Mouse (Mus musculus): ENCODE data around the gene Sox9. TPM values are rescaled to one million over a fixed set of nuclear protein-coding genes. Genes with fewer than 3 reads are reported as not detected.
A peak's percentile ranks its signal among the peaks of the same experiment; 100 is the strongest.

Sox9 gene
- 5.5 and 6.6 TPM in 2 replicates for polyA plus RNA-seq (2012; rRNA removed)

DNA sequence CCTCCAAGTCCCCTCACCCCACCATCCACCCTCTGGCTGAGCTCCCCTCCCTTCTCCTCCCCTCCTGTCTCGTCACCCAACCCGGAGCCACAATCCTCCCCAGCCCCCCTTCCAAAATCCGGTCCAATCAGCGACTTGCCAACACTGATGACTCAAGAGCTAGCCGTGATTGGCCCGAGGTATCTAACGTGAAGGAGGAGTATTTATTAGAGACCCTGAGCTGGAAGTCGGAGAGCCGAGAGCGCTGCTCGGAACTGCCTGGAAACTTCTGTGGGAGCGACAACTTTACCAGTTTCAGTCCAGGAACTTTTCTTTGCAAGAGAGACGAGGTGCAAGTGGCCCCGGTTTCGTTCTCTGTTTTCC is at the start of gene Sox9:
Gene Sox9, plus strand, starts transcription at position 231 of the 363 bp plus-strand sequence.
- peaks cover 9% of the 10 kb centered on the region for H3K4me1 ChIP-seq (ENCODE audit: control insufficient read depth, insufficient read depth, low read length)
- H3K27ac ChIP-seq (ENCODE audit: control insufficient read depth, insufficient read depth, low read depth, low read length): peak within 1 kb of the TSS; percentile 68
- TF ChIP-seq POLR2A (IDR thresholded peaks at IDR 0.05; ENCODE audit: control insufficient read depth, low read depth, low read length) (peak; percentile 71), CTCF (IDR thresholded peaks at IDR 0.05; ENCODE audit: control insufficient read depth, insufficient read depth, insufficient replicate concordance, low read depth, low read length) (no peak)
- no peaks in the 10 kb centered on the region for H3K36me3 ChIP-seq (ENCODE audit: control insufficient read depth, insufficient read depth, low read length)
- peak within 1 kb of the TSS; percentile 50 for H3K4me3 ChIP-seq (ENCODE audit: control insufficient read depth, low read depth, low read length)
- peaks cover 5% of the 10 kb centered on the region; the same call in 1 of the 2 replicates for H3K27me3 ChIP-seq (ENCODE audit: control insufficient read depth, insufficient read depth, low read length)

DNA sequence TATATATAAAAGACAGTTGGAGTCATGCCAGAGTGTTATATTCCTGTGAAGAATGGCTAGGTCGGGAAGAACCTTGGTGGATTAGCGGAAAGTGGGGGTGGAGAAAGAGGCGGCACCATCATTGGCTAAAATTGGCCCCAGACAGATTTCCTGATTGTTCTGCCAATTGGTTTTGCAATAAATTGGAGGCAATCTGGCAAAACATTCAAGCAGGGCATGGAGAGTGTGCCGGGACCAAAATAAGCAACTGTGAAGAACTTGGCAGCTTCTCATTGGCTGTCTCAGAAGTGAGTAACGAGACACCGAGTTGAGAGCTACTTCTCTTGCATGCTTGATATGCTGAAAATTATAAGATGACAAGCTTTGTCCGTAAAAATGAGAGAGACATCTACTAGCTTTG is 49.6 kb upstream of the Sox9 start:
- Histone ChIP-seq H3K27ac (ENCODE audit: control insufficient read depth, insufficient read depth, low read depth, low read length) (no peak overlapping the region), H3K36me3 (ENCODE audit: control insufficient read depth, insufficient read depth, low read length) (no peaks in the 10 kb centered on the region), H3K27me3 (ENCODE audit: control insufficient read depth, insufficient read depth, low read length) (no peaks in the 10 kb centered on the region), H3K4me1 (ENCODE audit: control insufficient read depth, insufficient read depth, low read length) (no peaks in the 10 kb centered on the region), H3K4me3 (ENCODE audit: control insufficient read depth, low read depth, low read length) (no peak overlapping the region)
- TF ChIP-seq CTCF (IDR thresholded peaks at IDR 0.05; ENCODE audit: control insufficient read depth, insufficient read depth, insufficient replicate concordance, low read depth, low read length) (no peak), POLR2A (IDR thresholded peaks at IDR 0.05; ENCODE audit: control insufficient read depth, low read depth, low read length) (no peak)

DNA sequence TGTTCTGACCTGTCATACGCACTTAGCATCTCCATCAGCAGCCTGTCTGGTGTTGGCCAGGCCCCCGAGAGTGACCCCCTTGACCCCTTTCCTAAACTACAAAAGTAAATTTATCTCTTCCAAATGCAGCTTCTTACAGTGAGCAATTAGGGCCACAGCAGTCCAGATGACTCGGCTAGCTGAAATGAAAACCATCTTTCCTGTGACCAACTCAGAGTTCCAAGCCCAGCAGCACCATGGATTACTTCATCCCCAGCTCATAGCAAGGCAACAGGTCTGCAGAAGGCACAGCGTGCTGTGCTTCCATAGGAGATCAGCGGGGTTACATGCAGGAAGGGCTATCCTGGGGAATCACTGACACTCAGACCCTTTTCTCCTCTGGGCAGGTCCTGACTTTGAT is 45.0 kb upstream of the Sox9 start:
- Histone ChIP-seq H3K4me1 (ENCODE audit: control insufficient read depth, insufficient read depth, low read length) (no peaks in the 10 kb centered on the region), H3K27ac (ENCODE audit: control insufficient read depth, insufficient read depth, low read depth, low read length) (no peak overlapping the region), H3K36me3 (ENCODE audit: control insufficient read depth, insufficient read depth, low read length) (no peaks in the 10 kb centered on the region), H3K4me3 (ENCODE audit: control insufficient read depth, low read depth, low read length) (no peak overlapping the region), H3K27me3 (ENCODE audit: control insufficient read depth, insufficient read depth, low read length) (no peaks in the 10 kb centered on the region)
- TF ChIP-seq POLR2A (IDR thresholded peaks at IDR 0.05; ENCODE audit: control insufficient read depth, low read depth, low read length) (no peak), CTCF (IDR thresholded peaks at IDR 0.05; ENCODE audit: control insufficient read depth, insufficient read depth, insufficient replicate concordance, low read depth, low read length) (no peak)

DNA sequence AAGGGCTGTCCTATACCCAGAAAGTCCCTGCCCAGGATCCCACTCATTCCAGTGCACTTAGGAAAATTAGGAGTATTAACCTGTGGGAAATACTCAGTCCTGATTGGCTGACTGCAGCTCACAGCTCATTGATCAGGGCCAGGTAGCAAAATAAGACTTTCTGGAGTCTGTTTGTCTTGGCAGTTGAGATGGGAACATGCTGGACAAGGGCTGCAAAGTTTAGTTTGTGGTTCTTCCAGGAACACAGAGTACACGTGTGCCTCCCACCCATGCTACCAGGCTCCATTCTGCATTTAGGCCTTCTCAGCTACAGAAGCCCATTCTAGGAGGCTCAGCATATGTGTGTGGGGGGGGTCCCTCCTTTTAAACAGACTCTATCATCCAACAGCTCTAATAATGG is 42.3 kb upstream of the Sox9 start:
- no peaks in the 10 kb centered on the region for H3K36me3 ChIP-seq (ENCODE audit: control insufficient read depth, insufficient read depth, low read length)
- H3K4me1 ChIP-seq (ENCODE audit: control insufficient read depth, insufficient read depth, low read length): no peaks in the 10 kb centered on the region
- H3K27me3 ChIP-seq (ENCODE audit: control insufficient read depth, insufficient read depth, low read length): no peaks in the 10 kb centered on the region
- no peak overlapping the region for H3K4me3 ChIP-seq (ENCODE audit: control insufficient read depth, low read depth, low read length)
- no peak overlapping the region for H3K27ac ChIP-seq (ENCODE audit: control insufficient read depth, insufficient read depth, low read depth, low read length)
- TF ChIP-seq POLR2A (IDR thresholded peaks at IDR 0.05; ENCODE audit: control insufficient read depth, low read depth, low read length) (no peak), CTCF (IDR thresholded peaks at IDR 0.05; ENCODE audit: control insufficient read depth, insufficient read depth, insufficient replicate concordance, low read depth, low read length) (no peak)

DNA sequence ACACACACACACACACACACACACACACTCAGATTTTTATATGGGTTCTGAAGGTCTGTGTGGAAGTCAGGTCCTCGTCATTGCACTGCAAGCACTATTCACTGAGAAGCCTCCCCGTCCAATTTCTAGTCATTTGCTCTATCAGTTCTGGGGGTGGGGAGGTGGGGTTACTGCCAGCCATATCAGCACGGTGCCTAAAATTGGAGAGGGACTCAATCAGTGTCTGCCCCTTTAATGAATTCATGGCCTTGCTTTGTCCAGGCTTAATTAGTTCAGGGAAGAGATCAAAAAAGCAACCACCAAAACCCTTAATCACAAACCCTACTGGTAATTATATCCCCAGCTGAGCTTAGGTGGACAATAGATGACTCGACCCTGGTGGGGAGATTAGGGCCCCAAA is 25.5 kb upstream of the Sox9 start:
- Histone ChIP-seq H3K27me3 (ENCODE audit: control insufficient read depth, insufficient read depth, low read length) (no peaks in the 10 kb centered on the region), H3K4me1 (ENCODE audit: control insufficient read depth, insufficient read depth, low read length) (no peaks in the 10 kb centered on the region), H3K36me3 (ENCODE audit: control insufficient read depth, insufficient read depth, low read length) (no peaks in the 10 kb centered on the region), H3K27ac (ENCODE audit: control insufficient read depth, insufficient read depth, low read depth, low read length) (no peak overlapping the region), H3K4me3 (ENCODE audit: control insufficient read depth, low read depth, low read length) (no peak overlapping the region)
- TF ChIP-seq POLR2A (IDR thresholded peaks at IDR 0.05; ENCODE audit: control insufficient read depth, low read depth, low read length) (no peak), CTCF (IDR thresholded peaks at IDR 0.05; ENCODE audit: control insufficient read depth, insufficient read depth, insufficient replicate concordance, low read depth, low read length) (no peak)

DNA sequence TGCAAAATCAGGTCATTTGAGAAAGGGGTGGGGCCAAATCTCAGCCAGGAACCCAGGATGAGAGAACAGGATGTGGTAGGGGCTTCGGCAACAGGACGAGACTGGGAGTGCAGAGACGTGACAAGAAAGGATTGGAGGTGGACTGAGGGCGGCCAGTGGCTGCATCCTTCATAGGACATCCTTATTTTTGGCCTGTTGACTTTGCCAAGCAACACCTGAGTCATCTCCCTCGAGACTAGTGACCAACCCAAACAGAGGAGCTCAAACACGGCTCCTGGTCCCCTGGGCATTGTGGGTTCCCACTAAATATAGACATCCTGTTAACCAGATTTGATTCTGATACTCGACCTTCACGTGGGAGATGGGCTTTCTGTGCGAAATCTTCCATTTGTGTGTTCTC is 24.0 kb upstream of the Sox9 start:
- no peak overlapping the region for H3K27ac ChIP-seq (ENCODE audit: control insufficient read depth, insufficient read depth, low read depth, low read length)
- no peak overlapping the region for H3K4me3 ChIP-seq (ENCODE audit: control insufficient read depth, low read depth, low read length)
- no peaks in the 10 kb centered on the region for H3K36me3 ChIP-seq (ENCODE audit: control insufficient read depth, insufficient read depth, low read length)
- no peak for TF ChIP-seq POLR2A (IDR thresholded peaks at IDR 0.05; ENCODE audit: control insufficient read depth, low read depth, low read length)
- no peak for TF ChIP-seq CTCF (IDR thresholded peaks at IDR 0.05; ENCODE audit: control insufficient read depth, insufficient read depth, insufficient replicate concordance, low read depth, low read length)
- no peaks in the 10 kb centered on the region for H3K27me3 ChIP-seq (ENCODE audit: control insufficient read depth, insufficient read depth, low read length)
- no peaks in the 10 kb centered on the region for H3K4me1 ChIP-seq (ENCODE audit: control insufficient read depth, insufficient read depth, low read length)

DNA sequence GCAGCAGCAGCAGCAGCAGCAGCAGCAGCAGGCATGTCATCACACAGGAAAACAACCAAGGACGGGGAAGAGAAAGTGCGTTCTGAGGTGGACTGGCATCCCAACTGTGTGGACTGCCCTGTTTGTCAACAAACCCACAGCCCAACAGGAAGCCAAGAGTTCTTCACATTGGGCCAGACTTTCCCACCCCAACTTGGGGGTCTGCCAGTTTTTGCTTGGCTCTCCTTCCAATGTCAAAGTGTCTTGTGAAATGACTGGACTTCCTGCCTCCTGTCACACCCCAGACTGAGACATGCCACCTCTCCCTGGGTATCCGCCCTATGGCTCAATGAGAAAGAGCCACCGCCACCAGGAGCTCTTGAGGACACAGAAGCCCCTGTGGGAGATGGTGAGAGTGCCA is 15.1 kb upstream of the Sox9 start:
- Histone ChIP-seq H3K27ac (ENCODE audit: control insufficient read depth, insufficient read depth, low read depth, low read length) (no peak overlapping the region), H3K4me1 (ENCODE audit: control insufficient read depth, insufficient read depth, low read length) (no peaks in the 10 kb centered on the region), H3K27me3 (ENCODE audit: control insufficient read depth, insufficient read depth, low read length) (no peaks in the 10 kb centered on the region), H3K4me3 (ENCODE audit: control insufficient read depth, low read depth, low read length) (no peak overlapping the region), H3K36me3 (ENCODE audit: control insufficient read depth, insufficient read depth, low read length) (no peaks in the 10 kb centered on the region)
- TF ChIP-seq POLR2A (IDR thresholded peaks at IDR 0.05; ENCODE audit: control insufficient read depth, low read depth, low read length) (no peak), CTCF (IDR thresholded peaks at IDR 0.05; ENCODE audit: control insufficient read depth, insufficient read depth, insufficient replicate concordance, low read depth, low read length) (no peak)

DNA sequence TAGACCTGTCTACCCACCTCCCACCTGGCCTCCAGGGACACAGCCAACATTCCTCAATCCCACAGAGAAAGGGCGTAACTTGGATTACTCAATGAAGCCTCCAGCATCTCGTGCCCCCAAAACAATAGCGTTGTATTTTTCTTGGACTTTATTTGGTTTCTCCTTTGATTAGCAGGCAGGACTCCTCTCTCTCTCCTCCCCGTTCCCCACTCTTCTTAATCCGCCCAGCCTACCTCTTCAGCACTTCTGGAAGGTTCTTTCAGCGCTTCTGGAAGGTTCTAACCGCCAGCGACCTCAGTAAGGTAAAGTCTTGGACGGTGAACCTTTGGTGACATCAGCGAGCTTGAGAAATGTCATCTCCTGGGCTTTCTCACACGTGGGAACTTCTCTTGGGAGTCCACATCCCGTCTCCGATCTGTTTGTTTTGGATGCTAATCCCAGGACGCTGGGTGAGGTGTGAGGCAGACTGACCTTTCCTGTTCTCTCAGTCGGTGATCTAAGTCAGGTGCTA is 14.4 kb upstream of the Sox9 start:
- TF ChIP-seq POLR2A (IDR thresholded peaks at IDR 0.05; ENCODE audit: control insufficient read depth, low read depth, low read length): no peak
- TF ChIP-seq CTCF (IDR thresholded peaks at IDR 0.05; ENCODE audit: control insufficient read depth, insufficient read depth, insufficient replicate concordance, low read depth, low read length): no peak
- Histone ChIP-seq H3K4me1 (ENCODE audit: control insufficient read depth, insufficient read depth, low read length) (no peaks in the 10 kb centered on the region), H3K27ac (ENCODE audit: control insufficient read depth, insufficient read depth, low read depth, low read length) (no peak overlapping the region), H3K4me3 (ENCODE audit: control insufficient read depth, low read depth, low read length) (no peak overlapping the region), H3K36me3 (ENCODE audit: control insufficient read depth, insufficient read depth, low read length) (no peaks in the 10 kb centered on the region), H3K27me3 (ENCODE audit: control insufficient read depth, insufficient read depth, low read length) (no peaks in the 10 kb centered on the region)

All from testis, adult 2 months (tissue).